Mouse (Mus musculus): ENCODE measurements around the gene Ehd1.

GRCm38 (mm10) chr19:6264945-6265344 lies 11.6 kb upstream of the Ehd1 start:
- TF ChIP-seq CTCF (IDR thresholded peaks at IDR 0.05; ENCODE audit: low read depth, low read length), result no peak
- TF ChIP-seq POLR2A (IDR thresholded peaks at IDR 0.05; ENCODE audit: insufficient read depth, low read length), result no peak
